Mouse (Mus musculus): ENCODE measurements around the gene Mtch1. TPM values are rescaled to one million over a fixed set of nuclear protein-coding genes. Genes with fewer than 3 reads are reported as not detected.

The Mtch1 gene
- polyA plus RNA-seq, 1 experiment = 140 TPM

- Histone ChIP-seq H3K4me3 (replicated peaks) (no peak overlapping the region), H3K9me3 (peaks cover 5% of the 10 kb centered on the region), H3K36me3 (replicated peaks; ENCODE audit: low read length) (peaks cover 2% of the 10 kb centered on the region), H3K4me1 (peaks cover 30% of the 10 kb centered on the region), H3K27me3 (replicated peaks) (peaks cover 4% of the 10 kb centered on the region)
- TF ChIP-seq FLI1 (IDR thresholded peaks at IDR 0.05; ENCODE audit: low read length) (no peak), GATA1 (IDR thresholded peaks at IDR 0.05; ENCODE audit: borderline replicate concordance, low read length) (no peak)
Measured at GRCm38 (mm10) chr17:29313300-29313699, 34.4 kb downstream of the Mtch1 start.

GRCm38 (mm10) chr17:29312082-29312481 lies 35.7 kb downstream of the Mtch1 start:
- TF ChIP-seq GATA1 (IDR thresholded peaks at IDR 0.05; ENCODE audit: borderline replicate concordance, low read length) (no peak), FLI1 (IDR thresholded peaks at IDR 0.05; ENCODE audit: low read length) (no peak)

GRCm38 (mm10) chr17:29311602-29312001 lies 36.1 kb downstream of the Mtch1 start:
- TF ChIP-seq GATA1 (IDR thresholded peaks at IDR 0.05; ENCODE audit: borderline replicate concordance, low read length) (no peak), FLI1 (IDR thresholded peaks at IDR 0.05; ENCODE audit: low read length) (no peak)
- peaks cover 26% of the 10 kb centered on the region for H3K4me1 ChIP-seq
- peaks cover 5% of the 10 kb centered on the region for H3K9me3 ChIP-seq
- H3K36me3 ChIP-seq (replicated peaks; ENCODE audit: low read length) = peaks cover 7% of the 10 kb centered on the region
- H3K27me3 ChIP-seq (replicated peaks) = peaks cover 4% of the 10 kb centered on the region
- H3K4me3 ChIP-seq (replicated peaks) = no peak overlapping the region

More at GRCm38 (mm10) chr17:29312082-29312481, 35.7 kb downstream of the Mtch1 start:
- H3K4me1 ChIP-seq = peaks cover 30% of the 10 kb centered on the region
- peaks cover 5% of the 10 kb centered on the region for H3K9me3 ChIP-seq
- H3K36me3 ChIP-seq (replicated peaks; ENCODE audit: low read length) = peaks cover 7% of the 10 kb centered on the region
- no peak overlapping the region for H3K4me3 ChIP-seq (replicated peaks)
- H3K27me3 ChIP-seq (replicated peaks) = peaks cover 4% of the 10 kb centered on the region

GRCm38 (mm10) chr17:29310056-29310623 lies 37.6 kb downstream of the Mtch1 start:
- H3K27me3 ChIP-seq (replicated peaks) = peaks cover 4% of the 10 kb centered on the region
- H3K9me3 ChIP-seq = peaks cover 5% of the 10 kb centered on the region
- H3K36me3 ChIP-seq (replicated peaks; ENCODE audit: low read length) = peaks cover 7% of the 10 kb centered on the region
- H3K4me1 ChIP-seq = peaks cover 20% of the 10 kb centered on the region
- TF ChIP-seq FLI1 (IDR thresholded peaks at IDR 0.05; ENCODE audit: low read length) (no peak), GATA1 (IDR thresholded peaks at IDR 0.05; ENCODE audit: borderline replicate concordance, low read length) (no peak)
- H3K4me3 ChIP-seq (replicated peaks) = no peak overlapping the region

GRCm38 (mm10) chr17:29305871-29306270 lies 41.9 kb downstream of the Mtch1 start:
- Histone ChIP-seq H3K27me3 (replicated peaks) (peaks cover 2% of the 10 kb centered on the region), H3K36me3 (replicated peaks; ENCODE audit: low read length) (peaks cover 34% of the 10 kb centered on the region), H3K9me3 (no peaks in the 10 kb centered on the region), H3K4me3 (replicated peaks) (no peak overlapping the region), H3K4me1 (peaks cover 56% of the 10 kb centered on the region)
- TF ChIP-seq FLI1 (IDR thresholded peaks at IDR 0.05; ENCODE audit: low read length) (no peak), GATA1 (IDR thresholded peaks at IDR 0.05; ENCODE audit: borderline replicate concordance, low read length) (no peak)

GRCm38 (mm10) chr17:29305058-29305806 lies 42.5 kb downstream of the Mtch1 start:
- Histone ChIP-seq H3K36me3 (replicated peaks; ENCODE audit: low read length) (peaks cover 39% of the 10 kb centered on the region), H3K9me3 (peaks cover under 1% of the 10 kb centered on the region; the same call in 1 of the 2 replicates), H3K4me3 (replicated peaks) (no peak overlapping the region), H3K27me3 (replicated peaks) (peaks cover 2% of the 10 kb centered on the region), H3K4me1 (peaks cover 54% of the 10 kb centered on the region)
- TF ChIP-seq FLI1 (IDR thresholded peaks at IDR 0.05; ENCODE audit: low read length) (no peak), GATA1 (IDR thresholded peaks at IDR 0.05; ENCODE audit: borderline replicate concordance, low read length) (no peak)

- no peak for TF ChIP-seq GATA1 (IDR thresholded peaks at IDR 0.05; ENCODE audit: borderline replicate concordance, low read length)
- no peak for TF ChIP-seq FLI1 (IDR thresholded peaks at IDR 0.05; ENCODE audit: low read length)
- peaks cover 46% of the 10 kb centered on the region for H3K36me3 ChIP-seq (replicated peaks; ENCODE audit: low read length)
- H3K9me3 ChIP-seq = peaks cover 7% of the 10 kb centered on the region; the same call in 1 of the 2 replicates
- H3K27me3 ChIP-seq (replicated peaks) = peaks cover 2% of the 10 kb centered on the region
- H3K4me1 ChIP-seq = peaks cover 50% of the 10 kb centered on the region
- no peak overlapping the region for H3K4me3 ChIP-seq (replicated peaks)
Measured at GRCm38 (mm10) chr17:29304376-29305057, 43.2 kb downstream of the Mtch1 start.

GRCm38 (mm10) chr17:29303856-29304255 lies 43.9 kb downstream of the Mtch1 start:
- Histone ChIP-seq H3K36me3 (replicated peaks; ENCODE audit: low read length) (peaks cover 53% of the 10 kb centered on the region), H3K9me3 (peaks cover 7% of the 10 kb centered on the region; the same call in 1 of the 2 replicates), H3K4me3 (replicated peaks) (peak overlapping the region; percentile 23), H3K4me1 (peaks cover 50% of the 10 kb centered on the region), H3K27me3 (replicated peaks) (peaks cover 2% of the 10 kb centered on the region)
- TF ChIP-seq GATA1 (IDR thresholded peaks at IDR 0.05; ENCODE audit: borderline replicate concordance, low read length) (no peak), FLI1 (IDR thresholded peaks at IDR 0.05; ENCODE audit: low read length) (no peak)

GRCm38 (mm10) chr17:29303087-29303486 lies 44.6 kb downstream of the Mtch1 start:
- Histone ChIP-seq H3K36me3 (replicated peaks; ENCODE audit: low read length) (peaks cover 60% of the 10 kb centered on the region), H3K9me3 (peaks cover 7% of the 10 kb centered on the region; the same call in 1 of the 2 replicates), H3K4me3 (replicated peaks) (no peak overlapping the region), H3K27me3 (replicated peaks) (peaks cover 2% of the 10 kb centered on the region), H3K4me1 (peaks cover 50% of the 10 kb centered on the region)
- TF ChIP-seq GATA1 (IDR thresholded peaks at IDR 0.05; ENCODE audit: borderline replicate concordance, low read length) (no peak), FLI1 (IDR thresholded peaks at IDR 0.05; ENCODE audit: low read length) (no peak)

All from megakaryocyte, embryonic 14.5 days (primary cell).